Mouse (Mus musculus) heart, adult 8-10 months (tissue): ENCODE measurements at regions not wholly inside any gene's neighbourhood (a gene's known extent, or its start where the extent isn't known, plus 50 kb on each side); places are given as distances from the start of the nearest gene placed in this dataset.

ENCODE experiments used
- DNase-seq: peaks from one replicate; pipeline ENCODE4 v3.0.0; 2022; ENCODE audit warnings: low spot score

DNA sequence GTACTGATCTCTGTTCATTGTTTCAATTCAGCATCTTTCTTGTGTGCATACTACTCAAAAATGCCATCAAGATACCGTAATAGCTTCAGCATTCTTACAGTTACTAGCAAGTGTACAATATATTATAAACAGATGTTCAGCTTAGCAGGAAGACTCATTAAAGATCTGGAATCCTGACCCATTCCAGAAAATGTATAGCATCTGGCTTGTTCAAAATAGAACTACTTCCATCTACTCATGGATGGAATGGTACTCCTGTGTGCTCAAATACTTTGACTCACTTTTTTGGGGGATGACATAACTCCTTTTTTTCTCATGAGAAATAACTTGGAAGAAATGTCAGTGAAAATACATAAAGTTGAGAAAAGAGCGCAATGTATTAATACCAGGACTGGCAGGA lies 291.2 kb upstream of the Manea start:
- DNase-seq: no peak

DNA sequence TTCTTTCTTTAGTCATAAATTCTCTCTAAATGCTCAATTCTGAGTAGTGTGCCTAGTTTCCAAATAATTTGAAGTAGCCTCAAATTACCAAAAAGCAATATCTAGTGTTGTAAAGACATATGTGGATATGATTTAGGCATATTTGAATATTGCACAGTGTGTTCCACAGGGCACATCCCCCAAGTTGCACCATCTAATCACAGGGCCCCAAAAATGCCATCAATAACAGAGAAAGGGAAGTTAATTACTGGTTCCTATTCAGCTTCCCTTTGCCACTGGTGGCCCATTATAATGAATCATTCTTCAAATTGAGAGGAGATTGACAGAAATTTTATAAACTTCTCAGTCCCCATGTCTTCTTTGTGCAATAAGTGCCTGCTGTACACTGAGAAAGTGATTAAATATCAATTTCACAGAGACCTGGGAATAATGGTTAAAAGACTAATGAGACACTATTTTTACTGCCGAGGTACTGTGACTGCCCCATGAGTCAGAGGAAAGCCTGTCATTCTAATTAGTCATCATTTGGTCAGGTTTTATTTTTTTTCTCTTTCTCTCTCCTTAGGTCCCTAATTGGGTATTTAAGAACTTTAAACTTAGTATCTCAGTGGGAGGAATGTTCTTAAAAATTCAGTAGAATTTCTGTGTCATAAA lies 284.0 kb upstream of the Manea start:
- DNase-seq: no peak

DNA sequence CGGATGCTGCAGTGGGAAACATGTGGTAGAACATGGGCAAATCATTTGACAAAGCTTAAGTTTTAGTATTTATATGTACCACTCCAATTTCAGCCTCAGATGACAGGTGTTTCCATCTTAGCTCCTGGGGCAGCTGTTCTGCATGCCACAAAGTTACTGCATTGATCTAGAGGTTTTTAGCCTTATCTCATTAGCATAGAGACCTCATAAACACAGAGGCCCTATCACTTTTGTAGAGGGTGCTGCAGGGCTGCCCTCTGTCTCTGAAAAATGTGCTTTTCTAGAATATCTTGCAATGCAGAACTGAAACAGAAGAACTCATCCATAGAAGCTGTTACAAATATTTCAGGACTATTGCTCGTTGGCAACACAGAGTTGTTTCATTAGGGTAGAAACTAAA lies 283.0 kb upstream of the Manea start:
- DNase-seq: no peak

DNA sequence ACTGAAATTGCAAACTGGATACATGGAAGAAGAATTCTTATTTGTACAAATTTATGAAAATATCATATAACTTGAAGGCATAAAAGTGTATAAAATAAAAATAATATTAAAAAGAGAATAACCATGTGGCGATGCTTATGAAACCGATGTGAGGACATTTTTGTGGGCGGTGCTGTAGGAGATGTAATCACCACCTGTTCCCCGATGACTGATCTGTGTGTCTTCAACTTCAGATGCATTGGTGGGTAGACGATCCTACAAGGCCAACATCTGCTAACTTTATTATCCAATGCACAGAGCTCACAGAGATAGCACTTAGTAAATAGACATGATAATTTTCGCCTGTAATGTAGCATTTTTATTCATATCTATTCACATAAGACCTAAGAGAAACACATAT lies 281.1 kb upstream of the Manea start:
- no peak for DNase-seq

DNA sequence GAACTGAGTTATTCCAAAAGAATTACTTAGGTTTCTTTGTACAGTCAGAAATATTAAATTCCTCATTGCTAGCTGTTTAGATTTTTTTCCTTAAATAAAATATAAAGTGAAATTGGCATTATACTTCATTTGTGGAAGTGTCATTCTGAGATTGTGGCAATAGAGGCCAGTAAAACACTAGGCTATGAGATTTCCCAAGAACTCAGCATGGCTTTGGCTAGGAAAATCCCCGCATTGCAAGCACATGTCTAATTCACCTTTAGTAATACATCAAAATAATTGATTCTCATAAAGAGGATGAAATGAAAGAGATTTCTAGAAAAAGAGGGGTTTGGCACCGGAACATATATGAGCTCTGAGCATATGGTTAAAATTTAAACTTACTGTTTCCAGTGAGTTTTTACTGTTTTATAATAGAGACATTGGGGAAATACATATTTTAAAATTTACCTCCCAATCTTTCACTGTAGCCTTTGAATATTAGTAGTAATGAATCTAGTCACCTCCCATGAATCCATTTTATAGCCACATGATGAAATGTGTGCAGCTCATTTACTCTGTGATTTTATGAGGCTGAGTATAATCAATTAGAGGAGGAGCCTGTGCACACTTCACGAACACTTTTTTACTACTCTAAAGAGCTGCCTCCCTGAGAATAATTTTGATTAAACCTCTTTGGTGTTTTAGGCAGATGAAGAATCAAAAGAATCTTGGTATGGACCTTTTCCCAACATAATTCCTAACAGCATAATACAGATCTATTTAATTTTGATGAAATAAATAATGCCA lies 242.6 kb upstream of the Manea start:
- no peak for DNase-seq

DNA sequence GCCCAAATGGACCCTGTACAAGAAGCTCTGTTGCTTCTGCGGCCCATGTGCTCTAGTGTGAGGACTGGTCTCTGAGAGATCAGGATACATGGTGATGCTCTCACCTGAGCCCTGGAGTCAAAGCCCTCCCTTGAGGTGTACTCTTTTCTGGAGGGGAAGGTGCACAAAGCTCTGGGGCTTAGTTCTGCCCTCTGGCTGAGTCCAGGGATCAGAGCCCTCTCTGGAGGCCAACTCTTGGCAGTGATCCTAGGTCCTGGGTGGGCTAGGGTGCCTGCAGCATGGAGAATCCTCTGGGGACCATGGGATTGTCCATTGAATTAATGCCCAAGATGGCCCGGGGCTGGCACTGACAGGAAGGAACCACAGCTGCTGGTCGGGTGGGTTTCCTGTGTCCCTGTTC lies 209.0 kb upstream of the Manea start:
- no peak for DNase-seq

DNA sequence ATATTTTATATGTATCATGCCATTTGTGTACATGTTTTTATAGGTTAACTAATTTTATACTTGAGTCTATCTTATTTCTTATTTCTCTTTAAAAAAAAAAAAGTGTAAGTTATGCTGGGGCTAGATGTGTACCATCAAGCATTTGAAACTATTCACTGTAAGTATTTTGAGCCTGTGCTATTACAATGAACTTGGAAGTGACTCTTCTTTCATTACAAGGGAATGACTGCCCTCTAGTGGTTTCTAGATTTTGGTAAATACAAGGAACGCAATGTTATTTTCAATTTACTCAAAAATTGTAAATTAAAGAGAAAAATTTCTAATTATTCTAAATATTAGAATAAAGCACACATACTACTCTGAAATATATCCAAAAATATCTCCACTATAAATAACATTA lies 197.1 kb upstream of the Manea start:
- DNase-seq: peak; percentile 1

DNA sequence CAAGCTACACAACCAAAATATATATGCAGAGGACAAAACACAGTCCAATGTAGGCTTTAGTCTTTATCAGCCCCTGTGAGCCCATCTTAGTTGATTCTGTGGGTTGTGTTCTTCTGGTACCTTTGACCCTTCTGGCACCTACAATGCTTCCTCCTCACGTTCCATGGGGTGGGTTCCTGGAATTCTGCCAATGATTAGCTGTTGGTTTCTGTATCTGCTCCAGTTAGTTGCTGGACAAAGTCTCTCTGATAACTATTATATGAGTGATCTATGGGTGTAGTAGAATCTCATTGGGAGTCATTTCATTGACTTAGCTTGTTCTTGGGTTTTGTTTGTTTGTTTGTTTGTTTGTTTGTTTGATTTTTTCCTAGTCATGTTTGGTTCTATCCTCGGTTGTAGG lies 195.8 kb upstream of the Manea start:
- DNase-seq: no peak

DNA sequence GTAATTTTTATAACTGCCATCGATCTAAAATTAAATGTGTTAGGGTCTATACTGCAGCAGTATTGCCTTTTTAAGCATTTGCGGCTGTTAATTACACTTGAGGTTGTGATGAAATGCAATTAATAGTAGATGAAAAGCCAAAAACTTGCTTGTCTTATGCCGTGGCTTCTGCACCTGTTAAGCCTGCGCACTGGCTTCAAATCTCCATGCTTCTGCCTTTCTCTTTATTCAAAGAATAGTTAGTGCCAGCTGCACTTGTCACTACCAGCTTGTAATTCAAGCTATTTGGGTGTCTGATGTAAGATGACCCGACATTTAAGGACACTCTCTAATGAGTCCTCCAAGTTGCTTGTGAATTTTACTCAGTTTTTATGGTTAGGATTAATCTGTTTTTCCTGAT lies 161.3 kb upstream of the Manea start:
- DNase-seq: no peak

DNA sequence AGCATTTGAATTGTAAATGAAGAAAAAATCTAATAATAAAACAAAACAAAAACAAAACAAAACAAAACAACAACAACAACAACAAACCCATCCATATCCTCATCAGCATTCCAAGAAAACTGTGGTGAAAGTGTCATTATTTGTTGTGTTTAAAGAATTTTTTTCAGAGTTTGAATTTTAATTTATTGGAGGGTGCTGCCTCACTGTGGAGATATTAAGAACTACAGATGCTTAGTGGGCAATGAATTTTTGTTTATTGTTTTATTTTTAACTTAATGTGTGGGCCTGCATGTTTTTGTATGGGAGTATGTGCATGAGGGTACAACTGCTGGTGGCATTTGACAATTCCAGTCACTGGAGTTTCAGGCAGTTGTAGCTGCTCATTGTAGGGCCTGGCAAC lies 147.6 kb upstream of the Manea start:
- DNase-seq: no peak

DNA sequence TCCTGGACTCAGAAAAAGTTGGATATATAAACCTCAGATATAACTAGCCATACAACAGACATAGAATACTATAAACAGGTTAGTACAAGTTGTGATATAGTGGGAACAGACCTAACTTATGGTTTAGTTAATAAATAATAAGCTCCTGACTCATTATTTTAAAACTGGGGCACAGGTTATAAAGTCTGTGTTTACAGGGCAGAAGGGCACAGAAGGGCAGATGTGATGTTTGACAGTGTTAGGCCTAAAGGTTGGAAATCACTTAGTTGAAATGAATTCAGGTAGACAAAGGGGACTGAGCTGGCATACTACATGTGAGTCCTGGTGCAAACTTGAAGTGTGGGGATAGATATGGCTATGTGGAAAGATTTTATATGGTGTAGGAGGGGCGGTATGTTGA lies 128.2 kb upstream of the Manea start:
- DNase-seq: no peak

DNA sequence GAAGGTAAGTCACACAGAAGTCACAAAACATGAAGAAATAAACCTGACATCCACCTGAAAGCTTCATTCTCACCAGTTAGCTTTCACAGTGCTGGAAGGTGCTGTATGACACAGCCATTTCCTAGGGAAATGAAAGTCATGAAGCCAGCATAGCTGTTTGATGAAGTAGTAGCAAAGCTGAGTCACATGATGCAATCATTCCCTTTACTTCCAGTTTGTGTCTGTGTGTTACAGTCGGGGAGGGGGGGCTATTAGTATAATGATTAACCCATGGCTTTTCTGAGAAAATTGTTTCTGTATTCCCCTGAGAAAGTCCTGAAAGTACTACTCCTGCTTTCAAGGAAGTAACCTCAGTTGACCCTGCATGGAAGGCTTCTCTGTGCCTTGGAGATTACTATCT lies 94.8 kb upstream of the Manea start:
- DNase-seq: no peak

DNA sequence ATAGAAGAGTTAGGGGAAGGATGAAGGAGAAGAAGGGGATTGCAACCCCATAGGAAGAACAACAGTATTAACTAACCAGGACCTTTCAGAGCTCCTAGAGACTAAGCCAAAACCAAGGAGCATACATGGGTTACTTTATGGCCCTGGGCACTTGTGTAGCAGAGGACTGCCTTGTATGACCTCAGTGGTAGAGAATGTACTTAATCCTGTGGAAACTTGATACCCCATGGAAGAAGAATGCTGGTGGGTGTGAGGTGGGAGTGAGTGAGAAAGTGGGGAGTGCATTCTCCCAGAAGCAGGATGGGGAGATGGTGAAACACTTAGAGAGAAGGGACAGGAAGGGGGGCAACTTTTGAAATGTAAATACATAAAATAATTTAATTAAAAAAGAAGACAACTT lies 75.4 kb upstream of the Manea start:
- DNase-seq: no peak

DNA sequence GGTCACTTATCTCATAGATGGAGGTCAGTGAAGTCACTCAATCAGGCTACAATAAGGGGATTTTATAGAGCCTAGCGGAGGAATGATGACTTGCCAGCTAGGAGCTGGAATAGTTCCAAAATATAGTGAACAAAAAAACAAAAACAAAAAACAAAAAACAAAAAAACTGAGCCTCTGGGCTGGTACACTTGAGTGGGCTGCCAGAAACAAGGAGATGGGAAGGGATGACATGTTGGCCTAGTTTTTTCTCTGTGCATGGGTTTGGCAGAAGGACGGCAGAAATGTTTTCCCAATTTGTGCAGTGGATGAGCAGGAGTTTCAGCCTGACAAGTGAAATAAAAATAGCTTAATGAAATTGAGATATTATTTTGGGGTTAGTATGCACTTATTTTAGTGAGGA lies 57.6 kb upstream of the Manea start:
- no peak for DNase-seq

DNA sequence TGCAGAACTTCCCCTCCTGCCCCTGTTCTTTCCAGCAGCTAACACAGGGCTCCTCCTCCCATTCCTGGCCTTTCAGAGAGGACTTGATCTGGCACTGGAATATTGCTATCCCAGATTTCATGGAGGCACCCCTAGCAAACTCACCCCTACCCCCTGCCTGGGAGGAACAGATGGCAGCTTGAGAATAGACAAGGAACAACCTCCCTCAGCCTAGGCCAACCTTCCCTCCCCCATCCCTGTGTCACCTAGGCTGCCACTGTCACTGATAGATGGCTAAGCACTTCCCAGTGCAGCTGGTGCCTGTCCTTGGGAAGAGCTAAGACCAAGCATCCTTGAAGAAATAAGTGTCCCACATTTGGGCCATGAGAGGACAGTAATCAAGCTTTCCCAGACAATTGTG lies 55.5 kb upstream of the Manea start:
- DNase-seq: no peak
